Mouse (Mus musculus): ENCODE data around the gene Slc22a20. TPM values are rescaled to one million over a fixed set of nuclear protein-coding genes. Genes with fewer than 3 reads are reported as not detected.

Slc22a20 gene
- not detected in 2 replicates for polyA plus RNA-seq (2015; fragmentation: Nextera tagmentation; extraction: Ambion mirVana)

DNA sequence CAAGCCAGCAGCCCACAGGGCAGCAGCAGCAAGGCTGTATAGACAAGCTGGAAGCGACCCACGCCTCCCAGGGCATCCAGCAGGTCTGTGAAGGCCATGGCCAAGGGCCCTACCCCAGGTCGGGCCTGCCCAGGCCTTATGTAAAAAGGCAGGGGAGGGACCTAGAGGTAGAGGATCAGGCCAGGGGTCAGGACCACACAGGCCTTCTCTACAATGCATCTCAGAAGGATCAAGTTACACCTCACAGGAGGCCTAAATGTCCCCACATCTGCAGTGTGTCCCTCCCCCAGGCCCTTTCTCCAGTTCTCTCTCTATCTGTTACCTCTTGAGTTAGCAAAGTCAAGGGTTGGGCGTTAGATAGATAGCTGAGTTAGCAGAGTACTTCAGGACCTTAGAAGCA, at the start of gene Slc22a20:
Gene Slc22a20, minus strand, starts transcription at position 101 of the 400 bp plus-strand sequence.
- DNase-seq (ENCODE audit: low spot score), result no peak

DNA sequence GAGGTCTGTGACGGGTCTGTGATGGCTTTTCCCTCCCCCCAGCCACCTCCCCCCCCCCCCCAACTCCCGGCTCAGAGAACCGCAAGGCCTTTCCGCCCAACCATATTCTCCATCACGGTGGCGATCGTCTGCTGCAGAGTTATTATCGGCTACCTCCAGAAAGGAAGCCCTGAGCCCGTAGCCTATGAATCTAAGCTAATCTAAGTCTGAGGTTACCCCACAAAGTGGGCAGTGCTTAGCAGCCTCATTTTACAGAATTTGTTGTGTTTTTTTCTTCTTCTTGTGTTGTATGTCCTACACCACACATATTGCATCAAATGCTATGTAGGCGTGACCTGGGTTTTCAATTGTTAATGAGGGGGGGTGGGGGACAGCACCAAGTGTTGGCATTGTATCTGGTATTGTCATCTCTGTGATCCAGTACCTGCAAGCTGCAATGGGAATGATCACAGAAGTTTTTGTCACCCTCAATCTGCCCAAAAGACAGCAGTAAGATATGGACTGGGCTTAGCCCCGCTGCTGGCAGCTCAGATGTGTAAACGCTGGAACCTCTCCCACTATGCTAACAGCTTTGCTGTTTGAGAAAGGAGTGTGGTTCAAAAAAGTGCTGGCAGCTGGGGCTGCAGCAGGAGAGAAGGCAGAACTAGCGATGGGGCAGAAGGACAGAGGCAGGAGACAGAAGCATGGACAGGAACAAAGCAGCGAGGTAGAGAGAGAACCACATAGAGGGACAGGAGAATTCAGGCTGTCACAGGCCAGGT, 44.8 kb upstream of the Slc22a20 start:
- DNase-seq (ENCODE audit: low spot score), result no peak

DNA sequence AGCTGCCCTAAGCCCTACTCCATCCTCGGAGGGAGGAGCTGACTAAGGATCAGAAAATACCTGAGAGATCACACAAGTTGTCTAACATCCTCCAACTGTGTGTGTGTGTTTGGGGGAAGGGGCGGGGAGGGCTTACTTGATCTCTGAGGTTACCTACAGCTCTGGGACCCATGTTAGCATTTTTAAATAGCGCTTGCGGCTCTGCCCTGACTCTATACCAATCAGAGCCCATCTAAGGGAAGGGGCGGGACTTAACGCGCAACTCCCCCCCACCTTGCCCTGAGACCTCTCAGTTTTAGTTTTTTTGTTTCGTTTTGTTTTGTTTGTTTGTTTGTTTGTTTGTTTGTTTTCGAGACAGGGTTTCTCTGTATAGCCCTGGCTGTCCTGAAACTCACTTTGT, 43.5 kb upstream of the Slc22a20 start:
- no peak for DNase-seq (ENCODE audit: low spot score)

DNA sequence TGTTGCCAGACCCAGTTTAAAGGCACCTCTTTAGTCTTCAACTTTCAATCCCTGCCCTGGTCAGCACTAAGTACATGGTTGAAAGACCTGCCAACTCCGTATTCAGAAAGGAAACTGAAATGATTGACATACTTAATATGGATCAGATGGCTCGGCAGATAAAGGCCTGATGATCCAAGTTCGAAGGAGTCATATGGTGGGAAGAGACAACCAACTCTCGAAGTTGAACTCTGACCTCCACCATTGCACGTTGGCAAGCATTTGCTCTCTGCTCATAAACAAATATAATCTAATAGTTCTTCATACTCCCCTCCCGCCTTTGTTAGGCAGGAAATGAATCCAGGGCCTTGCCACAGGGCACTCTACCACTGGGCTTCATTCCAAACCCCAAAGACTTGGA, 43.0 kb upstream of the Slc22a20 start:
- no peak for DNase-seq (ENCODE audit: low spot score)

DNA sequence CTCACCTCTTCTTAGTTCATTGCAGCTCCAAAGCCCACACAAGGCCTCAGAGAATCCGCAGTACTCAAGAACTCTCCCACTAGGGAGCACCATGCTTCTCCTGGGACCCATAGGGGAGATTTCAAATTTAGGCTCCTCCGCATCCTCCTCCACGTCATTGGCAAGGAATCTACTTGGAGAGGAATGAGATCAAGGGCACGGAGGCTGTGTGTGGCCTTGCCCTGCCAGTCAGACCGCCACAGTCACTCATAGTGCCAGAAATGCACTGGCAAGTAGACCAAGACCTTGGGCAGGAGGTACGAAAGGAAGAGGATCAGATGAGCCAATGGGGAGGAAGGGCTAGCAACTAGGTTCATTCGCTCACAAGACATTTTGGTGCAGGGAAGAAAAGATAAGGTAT, 38.0 kb upstream of the Slc22a20 start:
- DNase-seq (ENCODE audit: low spot score), result no peak

DNA sequence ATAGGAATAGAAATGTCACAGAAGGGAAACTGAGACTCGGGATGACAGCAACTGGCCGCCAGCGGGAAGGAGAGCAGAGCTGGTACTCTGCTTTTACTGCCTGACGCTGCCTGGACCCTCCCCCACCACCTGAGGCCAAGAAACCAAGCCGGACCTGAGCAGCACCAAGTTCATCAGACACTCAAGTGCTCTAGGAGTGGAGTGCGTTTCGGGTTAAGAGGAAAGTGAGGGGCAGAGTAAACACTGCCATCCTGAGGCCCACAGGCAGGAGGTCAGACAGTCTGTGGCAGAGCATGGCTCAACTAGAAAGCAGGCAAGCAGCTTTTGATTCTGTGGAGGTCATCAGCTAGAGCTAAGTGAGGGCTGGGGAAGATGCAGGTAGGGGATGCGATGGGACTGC, 37.1 kb upstream of the Slc22a20 start:
- no peak for DNase-seq (ENCODE audit: low spot score)

DNA sequence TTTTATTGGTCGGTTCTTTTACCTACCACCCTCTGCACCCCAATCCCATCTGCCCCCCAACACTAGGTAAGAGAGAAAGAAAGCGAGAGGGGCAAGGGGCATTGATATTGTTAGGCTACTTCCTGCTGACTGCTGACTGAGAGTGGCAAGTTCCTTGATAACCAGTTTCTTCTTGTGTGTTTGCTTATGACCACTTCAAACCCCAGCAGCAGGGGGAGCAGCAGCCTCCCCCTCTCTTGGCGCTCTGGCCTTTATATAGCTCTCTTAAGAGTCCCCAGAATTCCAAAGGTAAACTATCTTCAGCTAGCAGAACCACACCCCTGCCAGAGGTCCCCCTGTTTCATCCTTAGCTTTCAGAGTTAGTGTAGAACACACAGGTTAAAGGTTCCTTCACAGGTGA, 34.3 kb upstream of the Slc22a20 start:
- no peak for DNase-seq (ENCODE audit: low spot score)

DNA sequence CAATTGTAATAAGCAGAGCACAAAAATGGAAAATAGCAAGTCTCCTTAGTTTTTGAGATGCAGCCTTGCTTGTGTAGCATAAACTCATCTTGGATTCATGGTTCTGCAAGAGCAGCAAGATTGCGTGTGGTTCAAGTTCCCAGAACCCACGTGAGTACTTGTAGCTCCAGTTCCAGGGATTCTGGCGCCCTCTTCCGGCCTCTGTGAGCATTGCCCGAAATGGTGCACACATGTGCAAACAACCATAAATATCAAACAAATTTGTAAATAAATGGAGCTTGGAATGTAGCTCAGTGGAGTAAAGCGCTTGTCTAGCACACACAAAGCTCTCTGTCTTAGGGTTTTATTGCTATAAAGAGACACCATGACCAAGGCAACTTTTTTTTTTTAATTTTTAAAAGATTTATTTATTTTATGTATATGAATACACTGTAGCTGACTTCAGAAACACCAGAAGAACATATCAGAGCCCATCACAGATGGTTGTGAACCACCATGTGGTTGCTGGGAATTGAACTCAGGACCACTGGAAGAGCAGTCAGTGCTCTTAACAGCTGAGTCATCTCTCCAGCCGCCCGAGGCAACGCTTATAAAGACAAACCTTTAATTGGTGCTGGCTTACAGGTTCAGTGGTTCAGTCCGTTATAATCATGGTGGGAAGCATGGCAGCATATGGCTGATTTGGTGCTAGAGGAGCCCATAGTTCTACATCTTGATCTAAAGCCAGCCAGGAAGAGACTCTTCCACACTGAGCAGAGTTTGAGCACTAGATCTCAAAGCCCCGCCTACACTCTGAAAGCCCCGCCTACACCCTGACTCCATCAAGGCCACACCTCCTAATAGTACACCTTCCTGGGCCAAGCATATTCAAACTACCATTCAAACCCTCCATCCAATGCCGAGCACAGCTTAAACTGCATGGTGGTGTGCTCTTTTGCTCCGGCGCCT, 32.5 kb upstream of the Slc22a20 start:
- peak; percentile 87 for DNase-seq (ENCODE audit: low spot score)

DNA sequence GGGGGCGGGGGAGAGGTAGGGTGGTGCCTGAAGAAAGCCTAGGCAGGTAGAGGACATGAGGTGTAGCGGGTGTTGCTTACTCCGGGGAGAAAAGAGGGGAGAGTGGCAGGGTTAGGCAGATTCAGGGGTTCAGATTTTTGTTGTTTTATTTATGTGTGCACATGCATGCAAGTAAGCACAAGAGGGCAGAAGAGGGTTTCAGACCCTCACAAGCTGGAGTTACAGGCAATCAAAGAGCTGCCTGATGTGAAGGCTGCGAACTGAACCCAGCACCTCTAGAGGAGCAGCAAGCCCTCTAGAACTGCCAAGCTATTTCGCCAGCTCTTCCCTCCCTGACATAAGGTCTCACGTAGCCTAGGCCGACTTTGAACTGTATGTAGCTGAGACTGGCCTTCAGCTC, 30.6 kb upstream of the Slc22a20 start:
- DNase-seq (ENCODE audit: low spot score), result peak; percentile 34

DNA sequence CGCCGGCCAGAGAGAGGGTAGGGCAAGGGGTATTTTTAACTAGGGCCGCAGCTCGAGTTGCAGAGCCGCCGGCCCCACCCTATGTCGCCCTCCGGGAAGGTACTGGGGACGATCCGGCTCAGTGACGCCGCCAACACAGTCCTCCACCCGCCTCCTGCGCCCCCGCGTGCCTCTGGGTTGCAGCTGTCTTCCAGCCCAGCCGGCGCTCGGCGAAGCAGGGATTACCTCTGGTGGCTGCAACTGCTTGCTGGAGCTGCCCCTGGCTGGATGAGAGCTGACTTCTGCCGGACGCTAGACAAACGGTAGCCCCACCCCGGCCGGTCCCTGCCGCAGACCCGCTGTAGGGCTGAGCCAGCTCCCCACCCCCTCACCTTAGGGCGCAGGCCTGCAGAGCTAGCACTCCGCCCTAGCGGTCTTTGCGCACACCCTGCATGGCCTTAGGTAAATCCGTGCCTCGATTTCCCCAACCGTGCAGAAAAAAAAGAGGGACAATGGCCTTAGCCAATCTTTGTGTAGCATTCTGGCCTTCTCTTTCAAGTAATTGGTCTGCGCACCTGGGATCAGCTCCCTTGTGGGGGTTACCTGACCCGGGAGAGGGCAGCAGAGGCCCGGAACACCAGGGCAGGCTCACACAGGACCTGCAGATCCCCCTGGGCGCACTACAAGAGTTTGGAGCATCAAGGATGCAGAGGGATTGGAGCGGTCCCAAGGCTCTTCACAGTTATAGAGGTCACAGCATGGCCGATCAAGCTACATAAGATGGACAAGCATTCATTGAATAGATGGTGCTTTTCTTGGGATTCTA, 29.8 kb upstream of the Slc22a20 start, which contains the start of gene Capn1:
Gene Capn1, minus strand, starts transcription at position 387 of the 805 bp plus-strand sequence.
- peak; percentile 80 for DNase-seq (ENCODE audit: low spot score)

DNA sequence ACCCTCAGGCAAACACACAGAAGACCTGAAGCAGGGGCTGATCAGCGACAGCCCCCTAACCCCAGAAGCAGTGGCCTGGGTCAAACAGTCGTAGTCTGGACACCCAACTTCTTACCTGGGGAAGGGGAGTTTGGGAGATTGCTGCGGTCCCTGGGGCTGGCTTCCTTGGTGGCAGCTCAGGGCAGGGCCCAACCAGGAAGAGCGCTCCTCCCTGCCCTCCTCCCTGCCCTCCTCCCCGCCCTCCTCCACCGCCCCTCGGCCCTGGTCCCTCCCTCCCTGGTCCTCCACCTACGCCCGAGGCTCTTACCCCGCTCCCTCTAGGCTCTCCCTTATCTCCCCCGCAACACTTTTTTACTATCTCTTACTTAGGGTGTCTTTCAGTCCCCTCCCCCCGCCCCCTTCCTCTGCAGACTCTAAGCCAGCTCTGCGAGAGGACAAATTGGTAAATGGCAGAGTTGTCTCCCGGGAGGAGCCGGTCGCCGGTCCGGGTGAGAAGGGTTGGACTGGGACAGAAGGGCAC, 29.1 kb upstream of the Slc22a20 start:
- peak; percentile 60 for DNase-seq (ENCODE audit: low spot score)

DNA sequence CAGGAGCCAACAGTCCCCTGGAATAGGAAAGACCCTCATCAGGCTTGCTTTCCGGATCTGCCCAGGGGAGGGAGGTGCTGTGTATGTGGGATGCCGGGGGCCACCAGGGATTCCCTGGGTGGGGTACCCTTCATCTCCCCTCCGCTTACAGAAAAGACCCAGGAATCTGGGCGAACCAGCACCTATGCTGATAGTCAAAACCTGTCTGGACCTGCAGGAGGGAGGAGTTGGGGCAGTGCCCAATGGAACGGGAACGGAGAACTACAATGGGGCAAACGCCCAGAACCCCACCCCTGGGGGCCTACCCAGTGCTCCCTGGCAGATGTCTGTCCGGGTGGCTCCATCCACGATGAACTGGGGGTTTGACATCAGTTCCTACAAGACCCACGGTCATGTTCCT, 27.7 kb upstream of the Slc22a20 start:
- no peak for DNase-seq (ENCODE audit: low spot score)

DNA sequence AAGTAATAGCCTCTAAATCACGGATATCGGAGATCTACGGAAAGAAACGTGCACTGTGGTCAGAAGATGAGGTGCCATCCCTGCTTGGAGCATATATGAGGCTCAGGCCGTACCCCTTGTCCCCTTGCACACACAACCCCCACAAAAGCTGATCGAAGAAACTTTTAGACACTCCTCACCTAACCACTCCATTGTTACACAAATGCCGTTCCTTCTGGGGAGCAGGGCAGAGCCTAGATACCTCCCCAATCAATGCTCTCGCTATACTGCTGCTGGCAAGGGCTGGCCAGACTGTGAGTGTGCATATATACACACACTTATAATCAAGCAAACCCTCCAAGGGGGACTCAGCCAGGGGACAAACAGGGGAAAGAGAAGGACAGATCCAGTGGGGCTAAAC, 23.2 kb upstream of the Slc22a20 start:
- no peak for DNase-seq (ENCODE audit: low spot score)

DNA sequence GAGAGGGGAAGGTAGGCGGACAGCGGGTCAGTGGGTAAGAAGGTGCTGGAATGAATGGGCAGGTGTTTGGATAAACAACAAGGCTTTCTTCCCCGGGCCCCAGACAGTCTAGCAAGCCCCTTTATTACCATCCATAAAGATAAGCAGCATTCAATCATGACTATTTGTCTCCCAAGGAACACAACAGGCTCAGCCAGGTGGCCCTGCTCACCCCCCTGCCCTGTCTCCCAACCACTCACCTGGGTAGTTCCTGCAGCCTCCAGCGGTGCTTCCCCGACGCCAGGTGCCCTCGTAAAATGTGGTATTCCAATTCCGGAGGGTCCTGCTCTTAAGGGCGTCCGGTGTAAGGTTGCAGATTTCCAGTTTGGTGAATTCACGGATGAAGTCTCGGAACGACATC, 21.1 kb upstream of the Slc22a20 start:
- DNase-seq (ENCODE audit: low spot score), result no peak

DNA sequence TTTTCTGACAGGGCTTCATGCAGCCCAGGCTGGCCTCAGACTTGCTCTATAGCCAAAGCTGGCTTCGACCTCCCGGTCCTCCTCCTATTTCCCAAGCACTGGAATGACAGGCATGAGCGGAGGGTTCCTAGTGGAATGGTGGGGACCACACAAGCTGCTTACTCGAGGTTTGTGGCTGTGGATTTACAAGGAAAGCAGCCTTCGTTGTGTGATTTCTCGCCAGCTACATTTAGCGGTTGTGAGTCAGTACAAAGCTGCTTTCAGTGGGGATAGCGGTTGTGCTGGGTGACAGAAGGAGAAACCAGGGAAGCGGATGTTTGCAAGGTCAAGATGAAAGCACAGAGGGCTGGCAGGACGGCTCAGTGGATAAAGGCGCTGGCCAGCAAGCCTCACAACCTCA, 19.6 kb upstream of the Slc22a20 start:
- no peak for DNase-seq (ENCODE audit: low spot score)

DNA sequence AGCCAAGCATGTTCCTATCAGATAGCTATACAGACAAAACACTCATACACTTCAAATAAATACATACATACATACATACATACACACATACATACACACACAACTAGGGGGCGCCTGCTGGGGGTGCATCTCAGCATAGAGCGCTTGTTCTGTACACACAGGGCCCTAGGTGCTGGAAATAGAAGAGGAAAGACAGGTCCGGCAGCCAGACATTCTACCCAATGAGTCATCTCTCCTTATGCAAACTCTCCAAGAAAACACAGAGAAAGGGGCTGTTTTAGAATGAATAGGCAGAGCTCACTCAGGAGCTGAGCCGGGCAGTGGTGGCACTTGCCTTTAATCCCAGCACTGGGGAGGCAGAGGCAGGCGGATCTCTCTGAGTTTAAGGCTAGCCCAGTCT, 14.0 kb upstream of the Slc22a20 start:
- no peak for DNase-seq (ENCODE audit: low spot score)

DNA sequence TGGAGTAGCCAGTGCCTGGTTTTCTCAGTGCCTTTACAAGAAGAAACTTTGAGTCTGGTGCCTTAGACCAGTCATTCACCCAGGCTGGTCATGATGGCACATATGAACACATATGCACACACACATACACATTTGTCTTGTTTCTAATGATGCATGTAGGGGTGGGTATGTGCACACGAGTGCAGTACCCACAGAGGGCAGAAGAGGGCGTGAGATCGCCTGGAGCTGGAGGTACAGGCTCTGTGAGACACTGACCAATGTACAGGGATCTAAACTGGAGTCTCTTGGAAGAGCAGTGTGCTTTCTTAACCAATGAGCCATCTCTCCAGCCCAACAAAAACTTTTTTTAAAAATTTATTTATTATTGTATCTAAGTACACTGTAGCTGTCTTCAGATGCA, 12.2 kb upstream of the Slc22a20 start:
- DNase-seq (ENCODE audit: low spot score), result no peak

DNA sequence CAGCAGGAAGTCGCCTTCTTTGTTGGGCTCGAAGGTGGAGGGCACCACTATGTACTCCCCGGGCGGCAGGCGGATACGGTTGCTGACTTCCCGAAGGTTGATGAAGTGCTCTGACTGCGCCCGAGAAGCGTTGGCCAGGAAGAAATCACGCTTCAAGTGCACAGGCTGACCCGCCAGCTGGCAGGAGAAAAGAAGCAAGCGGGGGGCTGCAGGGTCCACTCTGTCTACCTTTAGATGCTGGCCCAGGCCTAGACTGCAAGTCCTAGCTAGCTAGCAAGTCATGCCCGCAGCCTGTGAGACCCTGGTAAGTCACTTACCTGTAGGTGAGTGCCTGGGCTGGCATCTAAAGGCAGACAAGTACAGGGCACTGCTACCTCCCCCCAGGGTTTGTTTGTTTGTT, 8.8 kb upstream of the Slc22a20 start:
- DNase-seq (ENCODE audit: low spot score), result no peak

DNA sequence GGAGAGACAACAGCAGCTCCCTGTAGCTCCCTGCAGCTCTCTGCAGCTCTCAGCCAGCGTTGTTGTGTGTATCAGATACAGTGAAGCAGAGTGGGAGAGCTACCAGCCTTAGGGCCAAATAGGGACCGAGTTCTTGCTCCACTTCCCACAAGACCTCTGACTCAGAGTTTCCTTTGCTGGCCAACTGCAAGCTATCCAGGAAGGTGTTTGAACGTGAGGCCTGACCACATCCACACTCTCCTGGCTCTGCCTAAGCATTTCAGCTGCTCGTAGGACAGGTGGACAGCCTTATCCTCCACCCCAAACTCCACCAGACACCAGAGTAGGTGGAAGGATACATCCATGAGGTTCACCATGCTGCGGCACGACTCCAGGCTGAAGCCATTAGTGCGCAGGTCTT, 6.1 kb upstream of the Slc22a20 start:
- DNase-seq (ENCODE audit: low spot score), result no peak

DNA sequence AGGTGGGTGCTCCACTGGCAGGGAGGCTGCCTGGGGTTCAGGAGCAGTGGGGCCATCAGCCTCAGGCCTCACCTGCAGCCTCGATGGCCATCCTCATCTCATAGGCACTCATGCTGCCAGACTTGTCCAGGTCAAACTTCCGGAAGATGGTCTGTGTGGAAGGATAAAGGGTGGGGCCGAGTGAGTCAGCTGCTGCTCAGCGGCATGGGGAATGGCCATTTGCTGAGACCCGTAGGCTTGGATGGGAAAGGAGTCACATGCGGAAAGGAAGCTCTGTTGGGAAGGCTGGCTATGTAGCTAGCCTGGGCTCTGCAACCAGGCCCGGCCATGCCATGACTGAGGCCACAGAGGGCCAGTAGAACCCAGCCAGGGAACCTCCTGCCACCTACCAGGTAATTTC, 5.5 kb upstream of the Slc22a20 start:
- no peak for DNase-seq (ENCODE audit: low spot score)

DNA sequence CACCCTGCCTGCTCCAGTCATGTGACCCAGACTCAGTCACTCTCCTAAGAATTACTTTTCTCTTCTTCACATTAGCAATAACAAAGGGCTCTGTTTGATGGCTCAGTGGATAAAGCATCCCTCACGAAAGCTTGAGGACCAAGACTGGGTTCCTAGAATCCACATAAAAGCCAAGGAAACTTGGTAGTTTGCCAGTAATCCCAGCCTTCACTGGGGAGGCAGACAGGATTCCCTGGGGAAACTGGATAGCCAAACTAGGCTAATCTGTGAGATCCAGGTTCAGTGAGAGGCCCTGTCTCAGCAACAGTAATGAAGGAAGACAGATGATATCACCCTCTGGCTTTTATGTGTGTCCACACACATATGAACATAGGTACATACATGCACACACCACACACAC, 5.0 kb upstream of the Slc22a20 start:
- no peak for DNase-seq (ENCODE audit: low spot score)

All from thymus, postnatal 0 days (tissue).